Mouse (Mus musculus) erythroblast, embryonic 14.5 days (primary cell): ENCODE data around the gene Adsl.

Source experiments
- GATA1 ChIP-seq: IDR thresholded peaks from 2 replicates; pipeline ENCODE4 v1.6.1; 2012; ENCODE audit warnings: low read length, inconsistent platforms, mixed read lengths
- TAL1 ChIP-seq: IDR thresholded peaks from 3 replicates; pipeline ENCODE4 v1.6.1; 2012; ENCODE audit warnings: low read length, inconsistent platforms, mixed read lengths

- TF ChIP-seq TAL1 (no peak), GATA1 (no peak)
Measured at GRCm38 (mm10) chr15:80920346-80920745, 27.9 kb upstream of the Adsl start.
